In the genomic region with DNA sequence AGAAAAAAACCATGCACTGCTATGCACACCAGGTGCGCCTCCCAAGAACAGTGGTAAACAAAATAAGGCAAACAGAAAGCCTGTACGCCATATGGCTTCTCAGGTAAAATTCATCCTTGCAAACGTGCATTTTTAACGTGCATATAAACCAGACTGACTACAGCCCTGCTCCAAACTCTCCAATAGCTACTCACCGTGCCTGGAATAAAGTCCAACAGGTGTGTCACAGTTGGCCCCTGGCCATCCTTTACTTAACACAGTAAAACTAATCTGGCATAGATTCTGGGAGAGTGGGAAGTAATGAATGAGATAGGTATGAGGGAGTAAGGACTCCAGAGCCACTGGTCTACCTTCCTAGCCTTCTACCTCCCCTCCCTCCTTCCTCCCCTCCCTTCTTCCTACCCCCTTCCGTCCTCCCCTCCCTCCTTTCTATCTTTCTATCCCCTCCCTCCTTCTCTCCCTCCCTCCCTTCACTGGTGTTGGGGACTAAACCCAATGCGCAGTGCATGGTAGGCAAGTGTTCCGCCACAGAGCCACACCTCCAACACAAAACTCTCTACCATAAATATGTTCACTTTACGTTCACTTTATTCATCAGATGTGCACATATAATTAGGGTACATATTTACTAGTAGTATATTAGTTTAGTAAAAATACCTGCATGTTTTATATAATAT, we compare ENCODE assay signal across 22 mouse cellular contexts. TPM values are rescaled to one million over a fixed set of nuclear protein-coding genes. Genes with fewer than 3 reads are reported as not detected.
A peak's percentile ranks its signal among the peaks of the same experiment; 100 is the strongest.
DNase-seq lines count a peak whose midpoint lies in the region; ATAC-seq and TF ChIP-seq lines count a peak whose summit lies in the region.
"Had no signal": no experiment of that assay in that cellular context is flagged by ENCODE, and none has a peak within 500 bp of the region (broad histone marks: within the 10 kb centered on the region; RNA-seq: fewer than 3 reads in every experiment).

No protein-coding gene starts in this region.

- H3K4me2 ChIP-seq in lung, postnatal 0 days (replicated peaks; ENCODE audit: low read depth, low read length), result no peak overlapping the region
- H3K4me2 ChIP-seq in intestine, embryonic 15.5 days (replicated peaks), result no peak overlapping the region
- H3K4me2 ChIP-seq: embryonic facial prominence, embryonic 12.5 days; forebrain, embryonic 12.5 days; heart, embryonic 11.5 days; heart, embryonic 15.5 days; hindbrain, embryonic 15.5 days had no signal

- no peak for TF ChIP-seq EP300 in lung, postnatal 0 days (IDR thresholded peaks at IDR 0.05)

- H3K9me3 ChIP-seq in lung, postnatal 0 days (ENCODE audit: low read length), result no peaks in the 10 kb centered on the region
- no peaks in the 10 kb centered on the region for H3K9me3 ChIP-seq in intestine, embryonic 15.5 days
- H3K9me3 ChIP-seq: embryonic facial prominence, embryonic 12.5 days; forebrain, embryonic 12.5 days; heart, embryonic 15.5 days; hindbrain, embryonic 15.5 days had no signal

- peaks cover 2% of the 10 kb centered on the region; the same call in 1 of the 2 replicates for H3K4me1 ChIP-seq in lung, postnatal 0 days (ENCODE audit: insufficient read depth, low read depth, low read length)
- peaks cover 4% of the 10 kb centered on the region for H3K4me1 ChIP-seq in lung, adult 2 months (ENCODE audit: control insufficient read depth, insufficient read depth, low read length)
- H3K4me1 ChIP-seq in intestine, embryonic 15.5 days (replicated peaks), result peaks cover 8% of the 10 kb centered on the region
- peaks cover 12% of the 10 kb centered on the region; the same call in 1 of the 2 replicates for H3K4me1 ChIP-seq in small intestine, adult 2 months (ENCODE audit: control insufficient read depth, insufficient read depth, insufficient read length, low read length)
- H3K4me1 ChIP-seq: hindbrain, embryonic 15.5 days had no signal

- intact Hi-C loops in heart, postnatal 25 days (cut with DNase I), result no loop called here

- no peaks in the 10 kb centered on the region for H3K36me3 ChIP-seq in lung, postnatal 0 days (ENCODE audit: insufficient read depth, low read length)
- no peaks in the 10 kb centered on the region for H3K36me3 ChIP-seq in intestine, embryonic 15.5 days
- H3K36me3 ChIP-seq in small intestine, adult 2 months (ENCODE audit: control insufficient read depth, insufficient read depth, low read length), result no peaks in the 10 kb centered on the region
- H3K36me3 ChIP-seq: embryonic facial prominence, embryonic 12.5 days; forebrain, embryonic 12.5 days; heart, embryonic 15.5 days; hindbrain, embryonic 15.5 days had no signal

- no peak for ATAC-seq in lung, postnatal 0 days
- ATAC-seq in intestine, embryonic 15.5 days, result peak; percentile 89
- ATAC-seq: forebrain, embryonic 16.5 days had no signal

- H3K27ac ChIP-seq in lung, postnatal 0 days (ENCODE audit: low read length), result no peak overlapping the region
- no peak overlapping the region for H3K27ac ChIP-seq in intestine, embryonic 15.5 days
- 0 out of 2 replicates have a peak overlapping the region, but pooled peaks have one; percentile 16 for H3K27ac ChIP-seq in small intestine, adult 2 months (ENCODE audit: insufficient read depth, low read depth, low read length)
- H3K27ac ChIP-seq: embryonic facial prominence, embryonic 12.5 days; forebrain, embryonic 12.5 days; heart, embryonic 15.5 days; hindbrain, embryonic 15.5 days had no signal

- TF ChIP-seq POLR2A in lung, adult 2 months (IDR thresholded peaks at IDR 0.05; ENCODE audit: borderline replicate concordance, extremely low read depth, low read depth, low read length), result no peak
- TF ChIP-seq POLR2A in small intestine, adult 2 months (IDR thresholded peaks at IDR 0.05; ENCODE audit: low read depth, low read length), result no peak

- 77% methylated on average over 9 of the region's 9 CpGs for WGBS in lung, postnatal 0 days
- 75% methylated on average over 9 of the region's 9 CpGs for WGBS in lung, adult 2 months
- WGBS in intestine, embryonic 15.5 days, result 67% methylated on average over 9 of the region's 9 CpGs
- 27% methylated on average over 9 of the region's 9 CpGs for WGBS in small intestine, adult 2 months

- H3K9ac ChIP-seq in lung, postnatal 0 days (replicated peaks; ENCODE audit: low read depth), result no peak overlapping the region
- H3K9ac ChIP-seq in intestine, embryonic 15.5 days, result no peak overlapping the region
- H3K9ac ChIP-seq: embryonic facial prominence, embryonic 12.5 days; forebrain, embryonic 12.5 days; heart, embryonic 15.5 days; hindbrain, embryonic 15.5 days had no signal

- TF ChIP-seq CTCF in lung, postnatal 0 days (IDR thresholded peaks at IDR 0.05), result no peak
- TF ChIP-seq CTCF in lung, adult 2 months (IDR thresholded peaks at IDR 0.05; ENCODE audit: insufficient read depth, low read length), result no peak
- no peak for TF ChIP-seq CTCF in small intestine, adult 2 months (IDR thresholded peaks at IDR 0.05; ENCODE audit: extremely low read depth, insufficient read length, insufficient replicate concordance, low read depth, low read length)

- no peaks in the 10 kb centered on the region for H3K27me3 ChIP-seq in lung, postnatal 0 days (replicated peaks; ENCODE audit: insufficient read depth, low read length)
- H3K27me3 ChIP-seq in intestine, embryonic 15.5 days (replicated peaks), result no peaks in the 10 kb centered on the region
- no peaks in the 10 kb centered on the region for H3K27me3 ChIP-seq in small intestine, adult 2 months (ENCODE audit: control insufficient read depth, insufficient read depth, low read length)
- H3K27me3 ChIP-seq: embryonic facial prominence, embryonic 12.5 days; forebrain, embryonic 12.5 days; heart, embryonic 15.5 days; hindbrain, embryonic 15.5 days had no signal

- peak; percentile 56 for DNase-seq in heart, adult 11 months
- DNase-seq in heart, postnatal 25 days (ENCODE audit: low spot score), result no peak
- peak; percentile 32 for DNase-seq in lung, postnatal 0 days (ENCODE audit: low spot score)
- DNase-seq in lung, adult 2 months, result no peak
- no peak for DNase-seq in yolk sac, embryonic 10.5 days (ENCODE audit: low spot score)
- no peak for DNase-seq in frontal cortex, postnatal 25 days (ENCODE audit: low spot score in 2 of 2)
- DNase-seq: adrenal gland, postnatal 14 days; cerebellum, adult 11-12 months; cerebellum, adult 9-10 months; cerebellum, postnatal 25 days; gastrocnemius, postnatal 25 days; heart, adult 18-20 months; heart, postnatal 14 days had no signal

- H3K4me3 ChIP-seq in lung, postnatal 0 days (ENCODE audit: low read depth, low read length), result no peak overlapping the region
- no peak overlapping the region for H3K4me3 ChIP-seq in lung, adult 2 months (replicated peaks; ENCODE audit: extremely low read depth, low read depth, low read length)
- H3K4me3 ChIP-seq in intestine, embryonic 15.5 days (replicated peaks), result no peak overlapping the region
- no peak overlapping the region for H3K4me3 ChIP-seq in small intestine, adult 2 months (ENCODE audit: low read depth, low read length)
- H3K4me3 ChIP-seq: embryonic facial prominence, embryonic 12.5 days; forebrain, embryonic 12.5 days; heart, embryonic 15.5 days; hindbrain, embryonic 15.5 days had no signal

RNA-seq across cellular contexts. Expression of a gene that starts 56.3 kb away (rescaled TPM):
- total RNA-seq in heart, postnatal 25 days (2021), result 1 to 10 TPM; 2.0 to 2.8 TPM
- 2.7 and 3.0 TPM in 2 replicates for polyA plus RNA-seq in lung, postnatal 0 days (2015; fragmentation: Nextera tagmentation; extraction: Ambion mirVana)
- 7.0 and 7.9 TPM in 2 replicates for polyA plus RNA-seq in lung, adult 2 months (2012; rRNA removed)
- polyA plus RNA-seq in intestine, embryonic 15.5 days (2015; fragmentation: Nextera tagmentation; extraction: Ambion mirVana), result 5.2 and 5.4 TPM in 2 replicates
- 7.8 and 17.3 TPM in 2 replicates for polyA plus RNA-seq in small intestine, adult 2 months (2012; rRNA removed)
- total RNA-seq: MEL had no signal

Comparison
In these comparisons a context has a peak if more than half of its experiments do, and no peak if none do; other contexts are left out.
1. DNase-seq: peak in heart, adult 11 months (single experiment) and lung, postnatal 0 days (single experiment); none in heart, postnatal 25 days (single experiment), lung, adult 2 months (single experiment), yolk sac, embryonic 10.5 days (single experiment) and frontal cortex, postnatal 25 days (0 of 2).